Mouse (Mus musculus): ENCODE data around the gene 4930453N24Rik. TPM values are rescaled to one million over a fixed set of nuclear protein-coding genes. Genes with fewer than 3 reads are reported as not detected.

The 4930453N24Rik gene
- polyA plus RNA-seq, 1 experiment from 2014 or later, result 23.4 TPM

GRCm38 (mm10) chr16:64723273-64724057 is 47.5 kb downstream of the 4930453N24Rik start:
- peak; percentile 14 for DNase-seq (ENCODE audit: low spot score)

GRCm38 (mm10) chr16:64721542-64721941 is 49.4 kb downstream of the 4930453N24Rik start:
- DNase-seq (ENCODE audit: low spot score), result no peak

GRCm38 (mm10) chr16:64719096-64719495 is 51.9 kb downstream of the 4930453N24Rik start:
- DNase-seq (ENCODE audit: low spot score), result no peak

- no peak for DNase-seq (ENCODE audit: low spot score)
Measured at GRCm38 (mm10) chr16:64717814-64718213, 53.1 kb downstream of the 4930453N24Rik start.

GRCm38 (mm10) chr16:64711816-64712215 is 59.1 kb downstream of the 4930453N24Rik start:
- no peak for DNase-seq (ENCODE audit: low spot score)

Other genes with a start within 250 kb of the 4930453N24Rik start
- gene Csnka2ip, start 168.8 kb downstream of the 4930453N24Rik start, polyA plus RNA-seq (2015; fragmentation: Nextera tagmentation; extraction: Ambion mirVana), result not detected in 2 replicates
- gene Zfp654, start 80.5 kb upstream of the 4930453N24Rik start, polyA plus RNA-seq (2015; fragmentation: Nextera tagmentation; extraction: Ambion mirVana), result 5.1 and 6.2 TPM in 2 replicates
- gene Cggbp1, start 80.8 kb upstream of the 4930453N24Rik start, polyA plus RNA-seq (2015; fragmentation: Nextera tagmentation; extraction: Ambion mirVana), result 56.2 and 57.7 TPM in 2 replicates